Mouse (Mus musculus): ENCODE results near the gene Sdccag8. TPM values are rescaled to one million over a fixed set of nuclear protein-coding genes. Genes with fewer than 3 reads are reported as not detected.
A peak's percentile ranks its signal among the peaks of the same experiment; 100 is the strongest.

Sdccag8 gene
- polyA plus RNA-seq, 1 experiment from 2014 or later = 6.4 TPM

DNA sequence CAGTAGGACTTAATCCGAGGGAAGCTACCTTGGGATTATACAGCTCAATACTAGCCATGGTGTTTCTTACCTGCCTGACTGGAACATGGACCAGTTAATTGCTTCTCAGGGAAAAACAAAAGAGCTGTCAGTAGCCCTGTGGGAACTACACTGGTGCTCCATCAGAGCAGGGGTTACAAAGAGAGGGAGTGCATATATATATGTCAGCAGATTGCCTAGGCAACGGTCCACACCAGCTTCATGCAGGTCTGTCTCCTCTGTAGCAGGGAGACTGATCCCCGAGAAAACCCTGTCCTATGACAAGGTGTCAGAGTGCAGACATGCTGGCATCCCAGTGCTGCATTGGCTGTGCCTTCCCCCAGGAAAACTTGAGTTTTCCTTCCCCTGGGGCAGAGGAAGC lies 195.6 kb downstream of the Sdccag8 start:
- no peak overlapping the region for H3K4me2 ChIP-seq
- ATAC-seq = no peak; the same call in 1 of the 2 replicates
- 69% methylated on average over 3 of the region's 3 CpGs for WGBS (ENCODE audit: insufficient replicate concordance)

DNA sequence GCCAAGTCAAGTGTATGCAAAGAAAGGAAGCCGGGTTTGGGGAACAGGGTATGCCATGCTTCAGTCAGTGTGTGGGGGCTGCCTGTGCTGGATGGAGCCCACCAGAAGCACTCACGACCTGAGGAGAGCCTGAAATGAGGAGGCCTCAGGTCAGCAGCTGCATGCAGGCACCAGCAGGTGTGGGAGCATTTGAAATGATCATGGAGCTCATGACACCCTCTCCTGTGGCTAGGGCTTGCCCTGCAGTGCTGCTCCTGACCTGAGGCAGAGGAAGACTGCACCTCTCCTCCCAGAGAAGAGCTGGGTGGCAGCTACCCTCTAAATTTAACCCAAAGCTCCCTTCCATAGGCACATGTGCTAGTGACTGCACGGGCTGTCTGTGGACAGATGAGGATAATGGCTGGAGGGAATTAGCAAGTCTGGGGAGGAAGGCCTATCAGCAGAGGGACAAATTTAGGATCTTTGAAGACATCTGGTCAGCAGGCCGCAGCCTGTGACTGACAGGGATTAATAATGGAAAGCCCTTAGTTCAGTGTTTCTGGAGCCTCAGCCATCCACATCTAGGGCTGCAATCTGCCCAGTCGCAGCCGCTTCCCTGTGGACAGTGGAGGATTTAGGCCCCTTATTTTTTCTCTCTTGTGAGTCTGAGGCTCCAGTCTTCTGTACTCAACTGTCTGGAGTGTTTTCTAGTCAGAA lies 196.3 kb downstream of the Sdccag8 start:
- no peaks in the 10 kb centered on the region for H3K36me3 ChIP-seq
- 69% methylated on average over 6 of the region's 6 CpGs for WGBS (ENCODE audit: insufficient replicate concordance)
- no peak overlapping the region for H3K9ac ChIP-seq
- no peak overlapping the region for H3K4me3 ChIP-seq
- no peaks in the 10 kb centered on the region for H3K27me3 ChIP-seq (replicated peaks)
- H3K4me1 ChIP-seq = peaks cover 8% of the 10 kb centered on the region; the same call in 1 of the 2 replicates
- no peak overlapping the region for H3K27ac ChIP-seq
- no peak overlapping the region for H3K4me2 ChIP-seq
- no peaks in the 10 kb centered on the region for H3K9me3 ChIP-seq (replicated peaks)
- no peak for ATAC-seq

More for the DNA sequence above, 195.6 kb downstream of the Sdccag8 start:
- Histone ChIP-seq H3K27me3 (replicated peaks) (no peaks in the 10 kb centered on the region), H3K27ac (no peak overlapping the region), H3K9me3 (replicated peaks) (no peaks in the 10 kb centered on the region), H3K4me3 (no peak overlapping the region), H3K4me1 (peaks cover 8% of the 10 kb centered on the region; the same call in 1 of the 2 replicates), H3K36me3 (no peaks in the 10 kb centered on the region), H3K9ac (no peak overlapping the region)

DNA sequence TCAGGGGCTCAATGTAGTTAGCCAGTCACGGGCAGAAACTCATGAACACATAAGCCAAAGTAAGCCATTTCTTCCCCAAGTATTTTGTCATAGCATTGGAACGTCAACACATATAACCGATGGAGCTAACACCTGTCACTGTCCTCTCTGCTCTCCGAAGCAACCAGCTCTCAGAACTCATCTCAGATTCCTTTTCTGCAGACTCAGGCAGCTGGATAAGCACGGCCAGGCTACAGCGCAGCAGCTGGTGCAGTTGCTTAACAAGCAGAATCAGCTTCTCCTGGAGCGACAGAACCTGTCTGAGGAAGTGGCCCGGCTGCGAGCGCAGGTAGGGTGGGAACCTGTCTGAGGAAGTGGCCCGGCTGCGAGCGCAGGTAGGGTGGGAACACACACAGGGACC lies 197.2 kb downstream of the Sdccag8 start:
- H3K27me3 ChIP-seq (replicated peaks) = no peaks in the 10 kb centered on the region
- 71% methylated on average over 13 of the region's 13 CpGs for WGBS (ENCODE audit: insufficient replicate concordance)
- H3K9me3 ChIP-seq (replicated peaks) = no peaks in the 10 kb centered on the region
- no peak overlapping the region for H3K9ac ChIP-seq
- H3K27ac ChIP-seq = no peak overlapping the region
- peaks cover 8% of the 10 kb centered on the region; the same call in 1 of the 2 replicates for H3K4me1 ChIP-seq
- no peak for ATAC-seq
- no peaks in the 10 kb centered on the region for H3K36me3 ChIP-seq
- H3K4me2 ChIP-seq = no peak overlapping the region
- no peak overlapping the region for H3K4me3 ChIP-seq

- 62% methylated on average over 3 of the region's 3 CpGs for WGBS (ENCODE audit: insufficient replicate concordance)
- no peaks in the 10 kb centered on the region for H3K9me3 ChIP-seq (replicated peaks)
- no peaks in the 10 kb centered on the region for H3K36me3 ChIP-seq
- no peak overlapping the region for H3K4me2 ChIP-seq
- H3K27ac ChIP-seq = no peak overlapping the region
- H3K4me1 ChIP-seq = peaks cover 8% of the 10 kb centered on the region; the same call in 1 of the 2 replicates
- no peak for ATAC-seq
- H3K27me3 ChIP-seq (replicated peaks) = no peaks in the 10 kb centered on the region
- H3K9ac ChIP-seq = no peak overlapping the region
- no peak overlapping the region for H3K4me3 ChIP-seq
Observed at GRCm38 (mm10) chr1:177012774-177013173, 198.3 kb downstream of the Sdccag8 start.

DNA sequence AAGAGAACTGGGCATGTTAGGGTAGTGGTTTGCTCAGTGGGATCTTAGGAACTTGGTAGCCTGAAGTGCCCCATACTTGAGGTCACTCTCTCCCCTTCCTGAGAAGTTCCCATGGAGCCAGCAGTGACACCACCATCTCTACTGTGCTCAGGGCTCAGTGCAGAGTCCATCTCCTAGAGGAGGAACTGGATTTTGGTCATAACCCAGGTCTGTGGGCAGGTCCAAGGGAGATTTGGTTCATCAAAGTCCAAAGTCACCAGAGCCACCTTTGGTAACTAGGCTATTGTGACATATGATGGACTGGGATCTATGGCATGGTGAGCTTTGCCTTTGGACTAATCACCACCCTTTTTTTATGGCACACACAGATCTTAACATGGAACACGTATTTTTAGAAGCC lies 198.9 kb downstream of the Sdccag8 start:
- Histone ChIP-seq H3K4me2 (no peak overlapping the region), H3K9ac (no peak overlapping the region), H3K4me3 (no peak overlapping the region), H3K36me3 (no peaks in the 10 kb centered on the region), H3K4me1 (peaks cover 7% of the 10 kb centered on the region; the same call in 1 of the 2 replicates), H3K27ac (no peak overlapping the region), H3K9me3 (replicated peaks) (no peaks in the 10 kb centered on the region), H3K27me3 (replicated peaks) (no peaks in the 10 kb centered on the region)
- no peak for ATAC-seq
- 71% methylated on average over 1 of the region's 1 CpGs for WGBS (ENCODE audit: insufficient replicate concordance)

DNA sequence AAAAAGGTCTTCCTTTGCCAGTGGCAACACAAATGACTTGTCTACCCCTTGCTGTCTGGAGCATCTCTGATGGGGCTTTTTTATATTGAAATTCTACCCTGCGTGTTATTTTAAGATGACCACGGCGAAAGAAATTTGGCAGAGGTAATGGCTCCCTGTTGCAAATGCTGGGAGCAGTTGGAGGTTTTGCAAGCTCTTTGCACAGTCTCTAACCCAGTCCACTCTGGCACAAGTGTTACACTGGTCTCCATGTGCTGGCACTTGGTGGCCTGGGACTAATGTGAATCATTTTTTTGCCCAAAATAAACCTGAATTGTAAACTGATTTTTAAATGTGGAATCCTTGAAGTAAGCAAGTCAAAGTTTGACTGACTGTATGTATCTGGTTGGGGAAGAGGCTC lies 199.3 kb downstream of the Sdccag8 start:
- Histone ChIP-seq H3K27ac (no peak overlapping the region), H3K4me1 (peaks cover 3% of the 10 kb centered on the region; the same call in 1 of the 2 replicates), H3K4me3 (no peak overlapping the region), H3K36me3 (no peaks in the 10 kb centered on the region), H3K9ac (no peak overlapping the region), H3K4me2 (no peak overlapping the region), H3K27me3 (replicated peaks) (no peaks in the 10 kb centered on the region), H3K9me3 (replicated peaks) (no peaks in the 10 kb centered on the region)
- no peak for ATAC-seq
- 73% methylated on average over 3 of the region's 3 CpGs for WGBS (ENCODE audit: insufficient replicate concordance)

GRCm38 (mm10) chr1:177014346-177014745 lies 199.9 kb downstream of the Sdccag8 start:
- H3K9ac ChIP-seq = no peak overlapping the region
- H3K4me3 ChIP-seq = no peak overlapping the region
- H3K9me3 ChIP-seq (replicated peaks) = no peaks in the 10 kb centered on the region
- no peaks in the 10 kb centered on the region for H3K36me3 ChIP-seq
- ATAC-seq = 0 out of 2 replicates have a peak, but pooled peaks have one; percentile 4
- no peak overlapping the region for H3K27ac ChIP-seq
- no peaks in the 10 kb centered on the region for H3K27me3 ChIP-seq (replicated peaks)
- H3K4me1 ChIP-seq = no peaks in the 10 kb centered on the region; the same call in 1 of the 2 replicates
- 62% methylated on average over 2 of the region's 2 CpGs for WGBS (ENCODE audit: insufficient replicate concordance)
- H3K4me2 ChIP-seq = no peak overlapping the region

- H3K4me2 ChIP-seq = no peak overlapping the region
- no peaks in the 10 kb centered on the region for H3K9me3 ChIP-seq (replicated peaks)
- no peak overlapping the region for H3K9ac ChIP-seq
- no peaks in the 10 kb centered on the region for H3K27me3 ChIP-seq (replicated peaks)
- no peaks in the 10 kb centered on the region; the same call in 1 of the 2 replicates for H3K36me3 ChIP-seq
- 56% methylated on average over 6 of the region's 6 CpGs for WGBS (ENCODE audit: insufficient replicate concordance)
- 0 out of 2 replicates have a peak, but pooled peaks have one; percentile 14 for ATAC-seq
- H3K4me3 ChIP-seq = no peak overlapping the region
- H3K4me1 ChIP-seq = no peaks in the 10 kb centered on the region; the same call in 1 of the 2 replicates
- no peak overlapping the region for H3K27ac ChIP-seq
Observed at GRCm38 (mm10) chr1:177014921-177015439, 200.5 kb downstream of the Sdccag8 start.

DNA sequence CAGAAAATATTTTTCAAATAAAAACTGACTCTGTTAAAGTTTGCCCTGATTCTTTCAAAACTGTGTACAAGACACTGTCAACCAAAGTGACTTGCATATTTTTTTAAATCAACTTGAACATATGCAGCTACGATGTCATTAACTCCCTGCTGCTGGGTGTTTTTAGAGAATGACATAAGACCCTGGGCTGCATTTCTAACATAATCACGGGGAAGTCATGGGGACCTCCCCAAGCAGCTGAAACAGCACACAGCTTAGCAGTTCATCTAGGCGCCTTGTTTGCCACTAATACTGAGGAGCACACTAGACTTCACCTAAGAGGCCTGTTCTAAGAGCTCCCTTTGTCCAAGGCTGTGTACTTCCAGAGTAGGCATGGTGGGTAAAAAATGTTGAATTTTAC lies 201.5 kb downstream of the Sdccag8 start:
- ATAC-seq = no peak
- 60% methylated on average over 3 of the region's 3 CpGs for WGBS (ENCODE audit: insufficient replicate concordance)
- Histone ChIP-seq H3K27me3 (replicated peaks) (no peaks in the 10 kb centered on the region), H3K4me2 (no peak overlapping the region), H3K4me1 (no peaks in the 10 kb centered on the region; the same call in 1 of the 2 replicates), H3K36me3 (no peaks in the 10 kb centered on the region; the same call in 1 of the 2 replicates), H3K9me3 (replicated peaks) (no peaks in the 10 kb centered on the region), H3K4me3 (no peak overlapping the region), H3K9ac (no peak overlapping the region), H3K27ac (no peak overlapping the region)

- H3K9ac ChIP-seq = no peak overlapping the region
- no peak overlapping the region for H3K4me2 ChIP-seq
- H3K27ac ChIP-seq = no peak overlapping the region
- no peaks in the 10 kb centered on the region; the same call in 1 of the 2 replicates for H3K36me3 ChIP-seq
- peaks cover 4% of the 10 kb centered on the region; the same call in 1 of the 2 replicates for H3K4me1 ChIP-seq
- 79% methylated on average over 2 of the region's 2 CpGs for WGBS (ENCODE audit: insufficient replicate concordance)
- no peak for ATAC-seq
- H3K27me3 ChIP-seq (replicated peaks) = no peaks in the 10 kb centered on the region
- H3K9me3 ChIP-seq (replicated peaks) = no peaks in the 10 kb centered on the region
- no peak overlapping the region for H3K4me3 ChIP-seq
Observed at GRCm38 (mm10) chr1:177016729-177017128, 202.3 kb downstream of the Sdccag8 start.

DNA sequence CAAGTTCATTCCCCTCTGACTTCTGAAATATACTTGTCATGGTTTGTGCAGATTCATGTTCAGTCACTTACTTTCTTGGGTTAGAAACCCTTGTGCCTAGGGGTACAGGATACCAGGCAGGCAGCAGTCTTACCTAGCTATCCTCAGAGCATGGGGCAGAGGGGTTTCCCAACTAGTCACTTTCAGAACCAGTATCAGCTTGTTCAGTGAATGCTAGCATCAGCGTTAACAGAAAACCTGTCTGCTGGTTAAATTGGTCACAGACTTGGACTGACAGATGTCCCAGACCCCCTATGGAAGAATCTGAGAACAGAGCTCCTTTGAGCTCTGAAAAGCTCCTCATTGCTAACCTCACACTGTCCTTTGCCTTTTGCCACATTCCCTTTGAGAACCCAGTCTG lies 204.3 kb downstream of the Sdccag8 start:
- H3K9ac ChIP-seq = no peak overlapping the region
- no peaks in the 10 kb centered on the region for H3K27me3 ChIP-seq (replicated peaks)
- 73% methylated on average over 1 of the region's 1 CpGs for WGBS (ENCODE audit: insufficient replicate concordance)
- no peaks in the 10 kb centered on the region; the same call in 1 of the 2 replicates for H3K36me3 ChIP-seq
- no peak overlapping the region for H3K4me3 ChIP-seq
- ATAC-seq = no peak
- no peaks in the 10 kb centered on the region for H3K9me3 ChIP-seq (replicated peaks)
- H3K27ac ChIP-seq = no peak overlapping the region
- H3K4me1 ChIP-seq = peaks cover 4% of the 10 kb centered on the region; the same call in 1 of the 2 replicates
- H3K4me2 ChIP-seq = no peak overlapping the region

- 0 out of 2 replicates have a peak, but pooled peaks cover 4% of the 10 kb centered on the region for H3K4me1 ChIP-seq
- ATAC-seq = no peak
- H3K9ac ChIP-seq = no peak overlapping the region
- H3K4me2 ChIP-seq = no peak overlapping the region
- H3K27me3 ChIP-seq (replicated peaks) = no peaks in the 10 kb centered on the region
- no peaks in the 10 kb centered on the region for H3K9me3 ChIP-seq (replicated peaks)
- 78% methylated on average over 5 of the region's 5 CpGs for WGBS (ENCODE audit: insufficient replicate concordance)
- H3K27ac ChIP-seq = no peak overlapping the region
- H3K4me3 ChIP-seq = no peak overlapping the region
- no peaks in the 10 kb centered on the region; the same call in 1 of the 2 replicates for H3K36me3 ChIP-seq
Observed at GRCm38 (mm10) chr1:177019668-177020067, 205.2 kb downstream of the Sdccag8 start.

Measured in liver, embryonic 12.5 days (tissue).